29 mouse cellular contexts compared by ENCODE assay signal in genomic region chr7:145189342-145189741, GRCm38 (mm10). TPM values are rescaled to one million over a fixed set of nuclear protein-coding genes. Genes with fewer than 3 reads are reported as not detected.
DNase-seq lines count a peak whose midpoint lies in the region; ATAC-seq and TF ChIP-seq lines count a peak whose summit lies in the region.
"Had no signal": no experiment of that assay in that cellular context is flagged by ENCODE, and none has a peak within 500 bp of the region (broad histone marks: within the 10 kb centered on the region; RNA-seq: fewer than 3 reads in every experiment).

No protein-coding gene starts in this region.

- H3K79me2 ChIP-seq in myocyte (ENCODE audit: control insufficient read depth, insufficient read depth) = no peaks in the 10 kb centered on the region

- no peak overlapping the region for H3K4me3 ChIP-seq in hindbrain, embryonic 11.5 days (ENCODE audit: low read depth, low read length)
- no peak overlapping the region for H3K4me3 ChIP-seq in hindbrain, postnatal 0 days (ENCODE audit: low read length)
- no peak overlapping the region for H3K4me3 ChIP-seq in myocyte
- H3K4me3 ChIP-seq in liver, embryonic 12.5 days = no peak overlapping the region
- H3K4me3 ChIP-seq: embryonic facial prominence, embryonic 15.5 days; forebrain, embryonic 12.5 days; heart, adult 2 months; heart, embryonic 12.5 days; hindbrain, embryonic 13.5 days had no signal

- TF ChIP-seq POLR2A in myocyte (IDR thresholded peaks at IDR 0.05; ENCODE audit: insufficient read length, low read depth) = no peak

- peak; percentile 29 for DNase-seq in embryo, embryonic 10 days (ENCODE audit: low spot score)
- DNase-seq in embryo, embryonic 9.5 days (ENCODE audit: extremely low spot score) = no peak
- peak; percentile 30 for DNase-seq in hindbrain, embryonic 11.5 days (ENCODE audit: low spot score)
- no peak for DNase-seq in hindbrain, postnatal 0 days (ENCODE audit: low spot score)
- peak; percentile 59 for DNase-seq in retina, postnatal 1 day
- no peak for DNase-seq in retina, embryonic 14.5 days (ENCODE audit: low spot score)
- DNase-seq: adrenal gland, postnatal 14 days; B cell, adult 2 months; cerebellum, adult 11-12 months; cerebellum, adult 9-10 months; cerebellum, postnatal 25 days; forebrain, postnatal 0 days; gastrocnemius, postnatal 14 days; heart, adult 2 months; kidney, adult 11 months had no signal

- no peaks in the 10 kb centered on the region for H3K36me3 ChIP-seq in hindbrain, embryonic 11.5 days (ENCODE audit: control insufficient read depth, insufficient read depth, low read length)
- H3K36me3 ChIP-seq in hindbrain, postnatal 0 days (ENCODE audit: insufficient read depth, low read length) = no peaks in the 10 kb centered on the region
- H3K36me3 ChIP-seq in myocyte (ENCODE audit: control insufficient read depth, insufficient read depth) = no peaks in the 10 kb centered on the region
- no peaks in the 10 kb centered on the region for H3K36me3 ChIP-seq in liver, embryonic 12.5 days
- H3K36me3 ChIP-seq: embryonic facial prominence, embryonic 15.5 days; forebrain, embryonic 12.5 days; heart, embryonic 12.5 days; hindbrain, embryonic 13.5 days had no signal

- ATAC-seq in hindbrain, embryonic 11.5 days (ENCODE audit: low FRiP score) = no peak
- ATAC-seq in hindbrain, postnatal 0 days = no peak
- no peak for ATAC-seq in liver, embryonic 12.5 days
- ATAC-seq: activated CD4-positive, CD25-positive, alpha-beta regulatory T cell, adult 4 months; forebrain, postnatal 0 days; inflammation-experienced regulatory T-cells, adult 6 months; Patski had no signal

- no peaks in the 10 kb centered on the region; the same call in 1 of the 2 replicates for H3K4me1 ChIP-seq in hindbrain, embryonic 11.5 days (replicated peaks; ENCODE audit: control insufficient read depth, insufficient read depth, low read length)
- peaks cover 5% of the 10 kb centered on the region; the same call in 1 of the 2 replicates for H3K4me1 ChIP-seq in hindbrain, postnatal 0 days (ENCODE audit: insufficient read depth, low read length)
- H3K4me1 ChIP-seq in liver, embryonic 12.5 days = no peaks in the 10 kb centered on the region

- H3K4me2 ChIP-seq in hindbrain, embryonic 11.5 days (replicated peaks; ENCODE audit: low read depth, low read length) = no peak overlapping the region
- H3K4me2 ChIP-seq in hindbrain, postnatal 0 days (ENCODE audit: low read depth, low read length) = no peak overlapping the region
- no peak overlapping the region for H3K4me2 ChIP-seq in myocyte (ENCODE audit: low read depth)
- no peak overlapping the region for H3K4me2 ChIP-seq in liver, embryonic 12.5 days
- H3K4me2 ChIP-seq: embryonic facial prominence, embryonic 15.5 days; forebrain, embryonic 12.5 days; heart, embryonic 12.5 days; hindbrain, embryonic 13.5 days had no signal

- no peaks in the 10 kb centered on the region for H3K27me3 ChIP-seq in hindbrain, embryonic 11.5 days (ENCODE audit: control insufficient read depth, insufficient read depth, low read length)
- H3K27me3 ChIP-seq in hindbrain, postnatal 0 days (ENCODE audit: insufficient read depth, low read length) = no peaks in the 10 kb centered on the region
- H3K27me3 ChIP-seq in myocyte (ENCODE audit: control insufficient read depth, insufficient read depth, insufficient read length) = no peaks in the 10 kb centered on the region
- H3K27me3 ChIP-seq in liver, embryonic 12.5 days (replicated peaks) = 0 out of 2 replicates have a peak, but pooled peaks cover 3% of the 10 kb centered on the region
- H3K27me3 ChIP-seq: embryonic facial prominence, embryonic 15.5 days; forebrain, embryonic 12.5 days; heart, embryonic 12.5 days; Patski had no signal

- H3K9me3 ChIP-seq in hindbrain, embryonic 11.5 days (ENCODE audit: control insufficient read depth, low read length) = no peaks in the 10 kb centered on the region
- no peaks in the 10 kb centered on the region for H3K9me3 ChIP-seq in hindbrain, postnatal 0 days (ENCODE audit: low read length)
- no peaks in the 10 kb centered on the region for H3K9me3 ChIP-seq in liver, embryonic 12.5 days (replicated peaks)
- H3K9me3 ChIP-seq: embryonic facial prominence, embryonic 15.5 days; forebrain, embryonic 12.5 days; heart, embryonic 12.5 days; hindbrain, embryonic 13.5 days had no signal

- 43% methylated on average over 8 of the region's 8 CpGs for WGBS in hindbrain, embryonic 11.5 days
- WGBS in hindbrain, postnatal 0 days = 51% methylated on average over 8 of the region's 8 CpGs
- WGBS in liver, embryonic 12.5 days (ENCODE audit: insufficient replicate concordance) = 56% methylated on average over 8 of the region's 8 CpGs

- no peak overlapping the region for H3K9ac ChIP-seq in hindbrain, embryonic 11.5 days (ENCODE audit: low read depth, low read length)
- H3K9ac ChIP-seq in hindbrain, postnatal 0 days (replicated peaks; ENCODE audit: low read length) = no peak overlapping the region
- no peak overlapping the region for H3K9ac ChIP-seq in liver, embryonic 12.5 days
- H3K9ac ChIP-seq: embryonic facial prominence, embryonic 15.5 days; forebrain, embryonic 12.5 days; forebrain, postnatal 0 days; heart, embryonic 12.5 days; hindbrain, embryonic 13.5 days had no signal

- no peak overlapping the region for H3K27ac ChIP-seq in hindbrain, embryonic 11.5 days (ENCODE audit: low read depth, low read length)
- no peak overlapping the region for H3K27ac ChIP-seq in hindbrain, postnatal 0 days
- no peak overlapping the region for H3K27ac ChIP-seq in liver, embryonic 12.5 days
- H3K27ac ChIP-seq: embryonic facial prominence, embryonic 15.5 days; forebrain, embryonic 12.5 days; heart, adult 2 months; hindbrain, embryonic 13.5 days had no signal

- no peak for TF ChIP-seq CTCF in hindbrain, postnatal 0 days (IDR thresholded peaks at IDR 0.05; ENCODE audit: low read depth)

- no peak overlapping the region for H3ac ChIP-seq in myocyte (ENCODE audit: control insufficient read depth, insufficient read length)

TF ChIP-seq in myocyte, 11 proteins besides CTCF, POLR2A, EP300 and RAD21:
- no peak for TF ChIP-seq TCF3 (IDR thresholded peaks at IDR 0.05; ENCODE audit: insufficient read length, low read depth)
- TF ChIP-seq MYOD1 (IDR thresholded peaks at IDR 0.05; ENCODE audit: control insufficient read depth in 1 of 3, insufficient read length in 2 of 3, low read depth in 2 of 3) = peak in 2 of 3 experiments; percentile 68 to 69
- peak in 2 of 3 experiments; percentile 29 to 70 for TF ChIP-seq MYOG (IDR thresholded peaks at IDR 0.05; ENCODE audit: control insufficient read depth in 1 of 3, insufficient read depth in 1 of 3, insufficient read length in 2 of 3, low read depth in 2 of 3)

RNA-seq across cellular contexts. Expression of gene 1810010D01Rik, which starts 18.6 kb away (rescaled TPM):
- polyA plus RNA-seq in hindbrain, embryonic 11.5 days (2014; fragmentation: Nextera tagmentation; extraction: Ambion mirVana) = 0.97 TPM in 1 of 2 replicates, not detected in the other
- total RNA-seq in hindbrain, postnatal 0 days (2014; rRNA removed) = 1.6 TPM in 1 of 2 replicates, not detected in the other
- 0.20 TPM in 1 of 2 replicates, not detected in the other for polyA plus RNA-seq in hindbrain, postnatal 0 days (2015; fragmentation: Nextera tagmentation; extraction: Ambion mirVana)
- polyA plus RNA-seq in myocyte (2012; fragmentation: generic; extraction: Trizol) = not detected
- polyA plus RNA-seq in liver, embryonic 12.5 days (2016; fragmentation: Nextera tagmentation; extraction: Ambion mirVana) = 0.30 and 0.38 TPM in 2 replicates
- total RNA-seq: adrenal gland, adult 18-20 months; adrenal gland, postnatal 14 days; gastrocnemius, adult 18-20 months; heart, adult 2 months; heart, postnatal 25 days; MEL had no signal
- polyA plus RNA-seq: activated CD4-positive, CD25-positive, alpha-beta regulatory T cell, adult 4 months; heart, embryonic 16.5 days; hindbrain, embryonic 13.5 days; inflammation-experienced regulatory T-cells, adult 6 months; Patski had no signal

Comparison
In these comparisons a context has a peak if more than half of its experiments do, and no peak if none do; other contexts are left out.
1. DNase-seq: peak in embryo, embryonic 10 days (single experiment), hindbrain, embryonic 11.5 days (single experiment) and retina, postnatal 1 day (single experiment); none in embryo, embryonic 9.5 days (single experiment), hindbrain, postnatal 0 days (single experiment) and retina, embryonic 14.5 days (single experiment).